Mouse (Mus musculus) midbrain, embryonic 14.5 days (tissue): ENCODE data around the gene Gm4301. TPM values are rescaled to one million over a fixed set of nuclear protein-coding genes. Genes with fewer than 3 reads are reported as not detected.
"Not testable (repeated sequence)": the region's sequence is repeated elsewhere in the genome, so short reads cannot be mapped to it uniquely, and the experiment has no call there.

Experiments used
- ATAC-seq: fragments of 200-750 bp; cut with Nextera tagmentation; 2 replicates; pipeline ENCODE4 v1.8.0; 2017; ENCODE audit warnings: moderate number of reproducible peaks, moderate library complexity; ENCODE audit not compliant: low FRiP score, low TSS enrichment
- DNase-seq: peaks from one replicate; pipeline ENCODE4 v3.0.0-alpha.2; 2015
- H3K27ac ChIP-seq: fragments of 300-500 bp; sonication (generic); replicated peaks from 2 replicates; pipeline ENCODE4 v1.5.1; 2014; ENCODE audit warnings: mild to moderate bottlenecking, low read depth, low read length, moderate library complexity
- H3K27me3 ChIP-seq: fragments of 300-500 bp; sonication (generic); 2 replicates; pipeline ENCODE4 v1.6.1; 2014; ENCODE audit warnings: low read length, control low read depth, mixed read lengths; ENCODE audit not compliant: control insufficient read depth, insufficient read depth
- H3K36me3 ChIP-seq: fragments of 300-500 bp; sonication (generic); 2 replicates; pipeline ENCODE4 v1.6.1; 2014; ENCODE audit warnings: low read length, control low read depth; ENCODE audit not compliant: control insufficient read depth, insufficient read depth
- H3K4me1 ChIP-seq: fragments of 300-500 bp; sonication (generic); 2 replicates; pipeline ENCODE4 v1.6.1; 2014; ENCODE audit warnings: mild to moderate bottlenecking, antibody characterized with exemption, low read length, control low read depth; ENCODE audit not compliant: control insufficient read depth, insufficient read depth
- H3K4me2 ChIP-seq: fragments of 300-500 bp; sonication (generic); 2 replicates; pipeline ENCODE4 v1.6.1; 2014; ENCODE audit warnings: mild to moderate bottlenecking, low read length, moderate library complexity
- H3K4me3 ChIP-seq: fragments of 300-500 bp; sonication (generic); replicated peaks from 2 replicates; pipeline ENCODE4 v1.5.1; 2014; ENCODE audit warnings: low read depth, low read length
- H3K9ac ChIP-seq: fragments of 300-500 bp; sonication (generic); replicated peaks from 2 replicates; pipeline ENCODE4 v1.6.1; 2014; ENCODE audit warnings: mild to moderate bottlenecking, low read length, moderate library complexity
- H3K9me3 ChIP-seq: fragments of 300-500 bp; sonication (generic); 2 replicates; pipeline ENCODE4 v1.6.1; 2016; ENCODE audit warnings: low read length, control low read depth, mixed read lengths; ENCODE audit not compliant: control insufficient read depth
- WGBS: fragments of 180-500 bp; shearing (Covaris S2); extraction: QIAGEN DNeasy Blood & Tissue Kit; methylation state at CpG from one replicate; pipeline ENCODE4 v1.1.7; 2014; 5-methylcytosine and 5-hydroxymethylcytosine counted together
- polyA plus RNA-seq: library from polyadenylated mRNA; unstranded; fragments of >200 nt; fragmentation: Nextera tagmentation; extraction: Ambion mirVana; gene quantifications from 2 replicates; pipeline ENCODE4 v1.2.1, GENCODE M21; 2014

Gene Gm4301
- not detected in 2 replicates for polyA plus RNA-seq

DNA sequence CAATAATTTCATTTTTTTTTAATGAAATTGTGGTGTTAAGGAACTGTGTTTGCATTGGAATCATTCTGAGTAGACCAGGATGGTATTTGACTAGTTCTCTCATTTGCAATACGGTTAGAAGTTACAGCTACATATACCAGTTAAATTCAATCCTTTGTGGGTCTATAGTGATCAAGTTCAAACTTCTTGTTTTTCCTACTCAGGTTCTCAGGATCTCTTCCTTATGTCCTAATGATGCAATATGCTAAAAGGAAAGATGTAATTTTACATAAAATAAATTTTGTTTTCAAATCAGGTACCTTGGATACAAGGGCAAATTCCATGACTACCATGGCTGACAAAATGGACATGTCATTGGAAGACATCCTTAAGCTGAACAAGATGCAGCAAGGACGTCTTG lies at the start of gene Gm4301:
Gene Gm4301 (plus strand): TSS at position 301 of the 400 bp plus-strand sequence.
- not testable (repeated sequence) for H3K4me3 ChIP-seq, H3K27ac ChIP-seq, DNase-seq, H3K4me1 ChIP-seq, H3K9me3 ChIP-seq, H3K9ac ChIP-seq, H3K4me2 ChIP-seq, H3K36me3 ChIP-seq, H3K27me3 ChIP-seq, ATAC-seq
- WGBS, result no CpG with 5 or more reads among the region's 2 CpGs

DNA sequence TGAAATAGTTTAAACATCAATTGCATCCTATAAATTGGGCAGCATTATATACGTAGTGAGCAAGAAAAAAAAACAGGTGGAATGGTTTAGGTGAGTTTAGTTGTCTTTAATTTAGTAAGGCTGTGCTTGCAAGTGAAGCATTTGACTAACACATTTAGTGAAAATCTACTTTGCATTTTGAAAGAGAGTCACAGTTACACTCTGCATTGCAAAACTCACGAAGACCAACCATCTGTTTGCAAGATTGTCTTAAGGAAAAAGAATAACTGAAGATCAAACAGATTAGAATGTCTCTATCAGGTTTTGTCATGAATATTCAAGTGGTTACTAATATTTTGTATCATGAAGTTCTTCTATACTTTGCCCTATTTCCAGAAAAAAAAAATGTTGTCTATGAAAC lies 39.4 kb upstream of the Gm4301 start:
- Histone ChIP-seq H3K4me3 (no peak overlapping the region), H3K9me3 (no peaks in the 10 kb centered on the region), H3K4me2 (no peak overlapping the region), H3K27me3 (no peaks in the 10 kb centered on the region), H3K36me3 (no peaks in the 10 kb centered on the region), H3K9ac (no peak overlapping the region), H3K27ac (no peak overlapping the region), H3K4me1 (no peaks in the 10 kb centered on the region)
- ATAC-seq (no peak), DNase-seq (no peak)
- 73% methylated on average over 2 of the region's 2 CpGs for WGBS

DNA sequence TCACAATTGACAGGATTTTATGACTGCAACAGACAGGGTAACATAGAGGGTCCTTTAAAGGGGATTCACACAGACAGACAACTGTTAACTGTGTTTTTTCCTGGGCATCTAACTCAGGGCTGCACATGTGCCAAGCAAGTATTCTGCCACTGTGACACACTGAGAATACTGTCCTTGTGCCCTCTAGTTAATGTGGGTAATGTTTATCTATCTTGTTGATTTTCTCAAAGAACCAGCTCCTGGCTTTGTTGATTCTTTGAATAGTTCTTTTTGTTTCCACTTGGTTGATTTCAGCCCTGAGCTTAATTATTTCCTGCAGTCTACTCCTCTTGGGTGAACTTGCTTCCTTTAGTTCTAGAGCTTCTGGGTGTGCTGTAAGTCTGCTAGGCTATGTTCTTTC lies 35.4 kb upstream of the Gm4301 start:
- H3K27ac ChIP-seq, H3K9ac ChIP-seq, H3K4me1 ChIP-seq, DNase-seq, H3K9me3 ChIP-seq, H3K4me3 ChIP-seq, H3K27me3 ChIP-seq, ATAC-seq, H3K4me2 ChIP-seq, H3K36me3 ChIP-seq: not testable (repeated sequence)

DNA sequence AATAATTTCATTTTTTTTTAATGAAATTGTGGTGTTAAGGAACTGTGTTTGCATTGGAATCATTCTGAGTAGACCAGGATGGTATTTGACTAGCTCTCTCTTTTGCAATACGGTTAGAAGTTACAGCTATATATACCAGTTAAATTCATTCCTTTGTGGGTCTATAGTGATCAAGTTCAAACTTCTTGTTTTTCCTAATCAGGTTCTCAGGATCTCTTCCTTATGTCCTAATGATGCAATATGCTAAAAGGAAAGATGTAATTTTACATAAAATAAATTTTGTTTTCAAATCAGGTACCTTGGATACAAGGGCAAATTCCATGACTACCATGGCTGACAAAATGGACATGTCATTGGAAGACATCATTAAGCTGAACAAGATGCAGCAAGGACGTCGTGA lies 5.1 kb downstream of the Gm4301 start, which contains the start of gene Gm4302:
Gene Gm4302 (plus strand): TSS at position 301 of the 400 bp plus-strand sequence.
- not testable (repeated sequence) for H3K4me2 ChIP-seq, H3K36me3 ChIP-seq, H3K9ac ChIP-seq, H3K9me3 ChIP-seq, H3K27me3 ChIP-seq, H3K4me3 ChIP-seq, DNase-seq, H3K4me1 ChIP-seq, ATAC-seq, H3K27ac ChIP-seq
- no CpG with 5 or more reads among the region's 3 CpGs for WGBS

DNA sequence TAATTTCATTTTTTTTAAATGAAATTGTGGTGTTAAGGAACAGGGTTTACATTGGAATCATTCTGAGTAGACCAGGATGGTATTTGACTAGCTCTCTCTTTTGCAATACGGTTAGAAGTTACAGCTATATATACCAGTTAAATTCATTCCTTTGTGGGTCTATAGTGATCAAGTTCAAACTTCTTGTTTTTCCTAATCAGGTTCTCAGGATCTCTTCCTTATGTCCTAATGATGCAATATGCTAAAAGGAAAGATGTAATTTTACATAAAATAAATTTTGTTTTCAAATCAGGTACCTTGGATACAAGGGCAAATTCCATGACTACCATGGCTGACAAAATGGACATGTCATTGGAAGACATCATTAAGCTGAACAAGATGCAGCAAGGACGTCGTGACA lies 10.2 kb downstream of the Gm4301 start, which contains the start of gene Gm4303:
Gene Gm4303 (plus strand): TSS at position 301 of the 400 bp plus-strand sequence.
- not testable (repeated sequence) for H3K4me2 ChIP-seq, ATAC-seq, H3K27ac ChIP-seq, H3K9me3 ChIP-seq, DNase-seq, H3K27me3 ChIP-seq, H3K36me3 ChIP-seq, H3K9ac ChIP-seq, H3K4me3 ChIP-seq, H3K4me1 ChIP-seq
- no CpG with 5 or more reads among the region's 3 CpGs for WGBS

DNA sequence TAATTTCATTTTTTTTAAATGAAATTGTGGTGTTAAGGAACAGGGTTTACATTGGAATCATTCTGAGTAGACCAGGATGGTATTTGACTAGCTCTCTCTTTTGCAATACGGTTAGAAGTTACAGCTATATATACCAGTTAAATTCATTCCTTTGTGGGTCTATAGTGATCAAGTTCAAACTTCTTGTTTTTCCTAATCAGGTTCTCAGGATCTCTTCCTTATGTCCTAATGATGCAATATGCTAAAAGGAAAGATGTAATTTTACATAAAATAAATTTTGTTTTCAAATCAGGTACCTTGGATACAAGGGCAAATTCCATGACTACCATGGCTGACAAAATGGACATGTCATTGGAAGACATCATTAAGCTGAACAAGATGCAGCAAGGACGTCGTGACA lies 15.3 kb downstream of the Gm4301 start, which contains the start of gene Gm4305:
Gene Gm4305 (plus strand): TSS at position 301 of the 400 bp plus-strand sequence.
- H3K4me3 ChIP-seq, H3K27me3 ChIP-seq, H3K9me3 ChIP-seq, H3K4me1 ChIP-seq, H3K4me2 ChIP-seq, DNase-seq, H3K27ac ChIP-seq, H3K9ac ChIP-seq, H3K36me3 ChIP-seq, ATAC-seq: not testable (repeated sequence)
- WGBS, result no CpG with 5 or more reads among the region's 3 CpGs

DNA sequence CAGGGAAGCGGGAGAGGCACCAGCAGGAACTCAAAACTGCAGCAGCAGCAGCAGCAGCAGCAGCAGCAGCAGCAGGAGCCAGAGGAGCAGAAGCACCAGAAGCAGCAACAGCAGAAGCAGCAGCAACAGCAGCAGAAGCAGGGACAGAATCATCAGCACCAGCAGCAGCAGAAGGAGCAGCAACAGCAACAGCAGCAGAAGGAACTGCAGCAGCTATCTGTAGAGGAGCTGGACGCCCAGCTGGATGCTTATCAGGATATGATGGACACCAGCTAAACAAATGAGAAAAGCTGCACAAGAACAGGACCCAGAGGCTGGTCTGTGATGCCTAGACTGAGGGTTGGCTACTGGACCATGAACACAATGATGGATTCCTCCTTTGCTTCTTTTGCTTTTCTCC lies 21.4 kb downstream of the Gm4301 start:
- H3K9me3 ChIP-seq, ATAC-seq, H3K36me3 ChIP-seq, H3K9ac ChIP-seq, H3K4me3 ChIP-seq, DNase-seq, H3K4me1 ChIP-seq, H3K4me2 ChIP-seq, H3K27me3 ChIP-seq, H3K27ac ChIP-seq: not testable (repeated sequence)
- WGBS, result 86% methylated on average over 1 of the region's 2 CpGs

DNA sequence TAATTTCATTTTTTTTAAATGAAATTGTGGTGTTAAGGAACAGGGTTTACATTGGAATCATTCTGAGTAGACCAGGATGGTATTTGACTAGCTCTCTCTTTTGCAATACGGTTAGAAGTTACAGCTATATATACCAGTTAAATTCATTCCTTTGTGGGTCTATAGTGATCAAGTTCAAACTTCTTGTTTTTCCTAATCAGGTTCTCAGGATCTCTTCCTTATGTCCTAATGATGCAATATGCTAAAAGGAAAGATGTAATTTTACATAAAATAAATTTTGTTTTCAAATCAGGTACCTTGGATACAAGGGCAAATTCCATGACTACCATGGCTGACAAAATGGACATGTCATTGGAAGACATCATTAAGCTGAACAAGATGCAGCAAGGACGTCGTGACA lies 25.6 kb downstream of the Gm4301 start, which contains the start of gene Gm4307:
Gene Gm4307 (plus strand): TSS at position 301 of the 400 bp plus-strand sequence.
- H3K4me3 ChIP-seq, DNase-seq, H3K4me2 ChIP-seq, H3K4me1 ChIP-seq, H3K27ac ChIP-seq, ATAC-seq, H3K27me3 ChIP-seq, H3K36me3 ChIP-seq, H3K9me3 ChIP-seq, H3K9ac ChIP-seq: not testable (repeated sequence)
- no CpG with 5 or more reads among the region's 3 CpGs for WGBS

DNA sequence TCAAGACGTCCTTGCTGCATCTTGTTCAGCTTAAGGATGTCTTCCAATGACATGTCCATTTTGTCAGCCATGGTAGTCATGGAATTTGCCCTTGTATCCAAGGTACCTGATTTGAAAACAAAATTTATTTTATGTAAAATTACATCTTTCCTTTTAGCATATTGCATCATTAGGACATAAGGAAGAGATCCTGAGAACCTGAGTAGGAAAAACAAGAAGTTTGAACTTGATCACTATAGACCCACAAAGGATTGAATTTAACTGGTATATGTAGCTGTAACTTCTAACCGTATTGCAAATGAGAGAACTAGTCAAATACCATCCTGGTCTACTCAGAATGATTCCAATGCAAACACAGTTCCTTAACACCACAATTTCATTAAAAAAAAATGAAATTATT lies 47.0 kb downstream of the Gm4301 start, which contains the start of gene Gm4312:
Gene Gm4312 (minus strand): TSS at position 101 of the 400 bp plus-strand sequence.
- H3K9me3 ChIP-seq, H3K4me2 ChIP-seq, H3K9ac ChIP-seq, H3K4me1 ChIP-seq, H3K4me3 ChIP-seq, ATAC-seq, H3K27me3 ChIP-seq, H3K27ac ChIP-seq, H3K36me3 ChIP-seq, DNase-seq: not testable (repeated sequence)
- WGBS, result no CpG with 5 or more reads among the region's 2 CpGs
